Mouse (Mus musculus): ENCODE data around the gene Arhgap19. TPM values are rescaled to one million over a fixed set of nuclear protein-coding genes. Genes with fewer than 3 reads are reported as not detected.

Gene Arhgap19
- polyA plus RNA-seq, 1 experiment from 2014 or later = 4.8 TPM

DNA sequence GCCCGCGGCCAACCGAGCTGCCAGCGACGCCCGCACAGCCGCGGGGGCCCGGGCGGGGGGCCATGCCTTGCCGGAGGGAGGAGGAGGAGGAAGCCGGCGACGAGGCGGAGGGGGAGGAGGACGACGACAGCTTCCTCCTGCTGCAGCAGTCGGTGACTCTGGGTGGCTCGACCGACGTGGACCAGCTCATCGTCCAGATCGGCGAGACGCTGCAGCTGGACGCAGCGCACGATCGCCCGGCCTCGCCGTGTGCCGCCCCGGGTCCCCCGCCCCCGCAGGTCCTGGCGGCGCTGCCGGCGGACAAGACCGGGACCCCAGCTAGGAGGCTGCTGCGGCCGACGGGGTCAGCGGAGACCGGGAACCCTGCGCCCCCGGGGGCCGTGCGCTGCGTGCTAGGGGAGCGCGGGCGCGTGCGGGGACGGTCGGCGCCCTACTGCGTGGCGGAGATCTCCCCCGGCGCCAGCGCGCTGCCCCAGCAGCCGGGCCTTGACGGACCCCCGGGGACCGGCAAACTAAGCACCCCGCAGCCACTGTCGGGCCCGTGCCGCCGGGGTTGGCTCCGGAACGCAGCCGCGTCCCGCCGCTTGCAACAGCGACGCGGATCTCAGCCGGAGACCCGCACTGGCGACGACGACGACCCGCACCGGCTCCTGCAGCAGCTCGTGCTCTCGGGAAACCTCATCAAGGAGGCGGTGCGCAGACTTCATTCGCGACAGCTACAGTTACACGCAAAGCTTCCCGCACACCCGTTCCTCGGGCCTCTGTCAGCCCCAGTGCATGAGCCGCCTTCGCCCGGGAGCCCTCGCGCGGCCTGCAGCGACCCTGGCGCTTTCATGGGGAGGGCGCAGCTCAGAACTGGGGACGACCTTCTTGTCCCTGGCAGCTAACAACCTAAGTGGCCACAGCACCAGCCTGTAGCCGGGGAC, 28.5 kb upstream of the Arhgap19 start:
- peak; percentile 62 for ATAC-seq (ENCODE audit: low FRiP score)
- Histone ChIP-seq H3K27me3 (replicated peaks) (no peaks in the 10 kb centered on the region), H3K27ac (replicated peaks) (peak overlapping the region; percentile 95), H3K9me3 (replicated peaks) (no peaks in the 10 kb centered on the region), H3K4me2 (peak overlapping the region; percentile 90), H3K36me3 (no peaks in the 10 kb centered on the region), H3K4me1 (peaks cover 36% of the 10 kb centered on the region), H3K4me3 (replicated peaks) (peak overlapping the region; percentile 80), H3K9ac (replicated peaks) (peak overlapping the region; percentile 76)
- WGBS = under 1% methylated on average over 81 of the region's 112 CpGs

DNA sequence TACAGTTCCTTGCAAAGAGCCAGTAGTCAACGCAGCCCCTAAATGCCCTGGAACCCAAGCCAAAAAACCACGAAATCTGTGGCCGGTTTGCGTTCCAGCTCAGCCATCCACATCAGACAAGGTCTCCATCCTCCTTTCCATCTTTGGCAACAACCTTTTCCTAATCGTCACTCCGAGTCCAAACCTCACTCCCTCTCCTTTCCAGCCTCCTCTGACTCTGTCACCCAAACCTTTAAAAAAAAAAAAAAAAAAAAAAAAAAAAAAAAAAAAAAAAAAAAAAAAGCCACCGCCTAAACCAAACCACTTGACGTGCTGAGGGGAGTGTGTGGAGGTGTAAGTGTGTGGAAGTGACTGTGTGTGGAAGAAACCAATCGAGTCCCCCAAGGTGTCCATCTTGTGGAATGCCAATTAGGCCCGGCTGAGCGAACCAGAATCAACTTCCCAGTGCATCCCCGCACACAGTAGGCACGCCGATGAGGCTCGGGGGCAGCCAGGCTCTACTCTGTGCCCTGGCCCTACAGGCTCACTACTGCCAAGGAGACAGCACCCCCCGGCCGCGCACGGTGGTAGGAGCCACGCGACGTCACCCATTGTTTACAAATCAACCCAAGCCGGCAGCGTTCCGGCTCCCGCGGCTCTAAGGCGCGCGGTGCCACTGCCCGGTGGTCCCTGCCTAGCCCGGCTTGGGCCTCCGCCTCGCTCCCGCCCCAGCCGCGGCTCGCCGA, 27.7 kb upstream of the Arhgap19 start, which contains the start of gene Frat1:
TSS of gene Frat1 (plus strand) at position 590 of the 725 bp plus-strand sequence.
- Histone ChIP-seq H3K9me3 (replicated peaks) (no peaks in the 10 kb centered on the region), H3K27me3 (replicated peaks) (no peaks in the 10 kb centered on the region), H3K27ac (replicated peaks) (peak within 1 kb of the TSS; percentile 95), H3K9ac (replicated peaks) (peak within 1 kb of the TSS; percentile 76), H3K36me3 (no peaks in the 10 kb centered on the region), H3K4me3 (replicated peaks) (peak within 1 kb of the TSS; percentile 80), H3K4me1 (peaks cover 31% of the 10 kb centered on the region), H3K4me2 (peak within 1 kb of the TSS; percentile 90)
- WGBS = under 1% methylated on average over 36 of the region's 39 CpGs
- ATAC-seq (ENCODE audit: low FRiP score) = peak; percentile 97

DNA sequence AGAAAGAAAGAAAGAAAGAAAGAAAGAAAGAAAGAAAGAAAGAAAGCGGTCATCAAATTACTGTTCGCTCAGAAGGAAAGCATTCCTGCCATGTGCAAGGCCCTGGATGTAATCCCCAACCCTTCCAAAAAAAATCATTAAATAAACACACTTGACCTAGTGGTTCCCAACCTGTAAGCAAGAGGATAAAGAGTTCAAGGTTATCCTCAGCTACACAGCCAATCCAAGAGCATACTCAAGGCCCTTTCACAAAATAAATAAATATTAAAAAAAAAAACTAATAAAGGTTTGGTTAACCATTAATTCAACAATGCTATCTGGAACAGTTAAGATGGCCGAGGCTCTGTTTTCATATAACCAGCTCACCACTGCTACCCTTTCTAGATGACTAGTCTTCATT, 27.1 kb upstream of the Arhgap19 start:
- H3K36me3 ChIP-seq = no peaks in the 10 kb centered on the region
- WGBS = 64% methylated on average over 3 of the region's 3 CpGs

DNA sequence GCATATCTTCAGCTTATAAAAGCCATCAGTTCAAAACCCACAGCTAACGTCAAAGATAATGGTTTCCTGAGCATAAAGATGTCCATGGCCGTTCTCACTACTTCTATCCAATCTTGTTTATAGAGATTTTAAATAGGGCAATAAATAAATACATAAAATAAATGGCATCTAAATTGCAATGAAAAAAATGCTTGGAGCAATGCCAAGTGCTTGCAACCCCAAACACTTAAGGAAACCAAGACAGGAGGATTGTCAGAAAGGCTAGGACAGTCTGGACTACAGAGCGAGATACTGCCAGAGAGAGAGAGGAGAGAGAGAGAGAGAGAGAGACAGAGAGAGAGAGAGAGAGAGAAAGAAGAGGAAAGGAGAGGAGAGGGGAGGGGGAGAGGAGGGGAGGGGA, 24.7 kb upstream of the Arhgap19 start:
- no peak for ATAC-seq (ENCODE audit: low FRiP score)
- no peak overlapping the region for H3K4me2 ChIP-seq
- no peak overlapping the region for H3K9ac ChIP-seq (replicated peaks)
- 56% methylated on average over 3 of the region's 3 CpGs for WGBS
- no peaks in the 10 kb centered on the region for H3K9me3 ChIP-seq (replicated peaks)
- H3K4me1 ChIP-seq = peaks cover 8% of the 10 kb centered on the region
- H3K4me3 ChIP-seq (replicated peaks) = no peak overlapping the region
- H3K27ac ChIP-seq (replicated peaks) = no peak overlapping the region
- no peaks in the 10 kb centered on the region for H3K27me3 ChIP-seq (replicated peaks)
- no peaks in the 10 kb centered on the region for H3K36me3 ChIP-seq

More for the DNA sequence above, 27.1 kb upstream of the Arhgap19 start:
- H3K27ac ChIP-seq (replicated peaks) = peak overlapping the region; percentile 95
- no peaks in the 10 kb centered on the region for H3K9me3 ChIP-seq (replicated peaks)
- no peak for ATAC-seq (ENCODE audit: low FRiP score)
- H3K4me1 ChIP-seq = peaks cover 31% of the 10 kb centered on the region
- peak overlapping the region; percentile 76 for H3K9ac ChIP-seq (replicated peaks)
- peak overlapping the region; percentile 90 for H3K4me2 ChIP-seq
- peak overlapping the region; percentile 80 for H3K4me3 ChIP-seq (replicated peaks)
- no peaks in the 10 kb centered on the region for H3K27me3 ChIP-seq (replicated peaks)

DNA sequence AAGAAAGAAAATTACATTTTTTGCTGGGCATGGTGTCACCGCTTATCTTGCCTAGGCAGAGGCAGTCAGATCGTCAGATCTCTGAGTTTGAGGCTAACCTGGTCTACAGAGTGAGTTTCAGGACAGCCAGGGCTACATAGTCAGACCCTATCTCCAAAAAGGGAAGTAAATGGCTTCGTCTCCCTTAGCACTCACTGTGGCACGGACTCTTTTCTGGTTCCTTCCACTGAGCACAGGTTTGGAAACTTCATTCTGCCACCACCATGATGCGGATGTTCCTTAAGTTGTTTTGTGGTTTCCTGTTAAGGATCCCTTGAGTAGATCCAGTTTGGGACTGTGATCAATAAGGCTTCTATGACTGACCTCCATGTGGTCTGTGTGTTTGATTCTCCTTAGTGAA, 23.1 kb upstream of the Arhgap19 start:
- Histone ChIP-seq H3K9ac (replicated peaks) (no peak overlapping the region), H3K4me2 (no peak overlapping the region), H3K4me1 (no peaks in the 10 kb centered on the region), H3K27ac (replicated peaks) (no peak overlapping the region), H3K27me3 (replicated peaks) (no peaks in the 10 kb centered on the region), H3K36me3 (no peaks in the 10 kb centered on the region), H3K9me3 (replicated peaks) (no peaks in the 10 kb centered on the region), H3K4me3 (replicated peaks) (no peak overlapping the region)
- no peak for ATAC-seq (ENCODE audit: low FRiP score)
- WGBS = 92% methylated on average over 5 of the region's 5 CpGs

DNA sequence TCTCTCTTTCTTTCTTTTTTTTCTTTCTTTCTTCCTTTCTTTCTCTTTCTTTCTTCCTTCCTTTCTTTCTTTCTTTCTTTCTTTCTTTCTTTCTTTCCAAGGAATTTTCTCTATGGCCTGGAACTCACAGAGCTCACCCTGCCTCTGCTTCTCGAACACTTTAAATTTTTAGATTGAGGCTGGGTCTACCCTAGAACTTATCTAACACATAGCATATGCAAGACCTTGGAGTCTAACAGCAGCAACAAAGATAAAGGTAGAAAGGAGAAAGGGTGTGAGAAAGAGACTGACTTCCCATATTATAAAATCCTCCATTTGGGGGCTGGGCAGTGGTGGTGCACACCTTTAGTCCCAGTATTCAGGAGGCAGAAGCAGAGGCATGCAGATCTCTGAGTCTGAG, 20.7 kb upstream of the Arhgap19 start:
- no peaks in the 10 kb centered on the region for H3K9me3 ChIP-seq (replicated peaks)
- no peak overlapping the region for H3K4me2 ChIP-seq
- H3K27ac ChIP-seq (replicated peaks) = no peak overlapping the region
- no peak overlapping the region for H3K9ac ChIP-seq (replicated peaks)
- no peaks in the 10 kb centered on the region for H3K27me3 ChIP-seq (replicated peaks)
- no peaks in the 10 kb centered on the region for H3K36me3 ChIP-seq
- no peaks in the 10 kb centered on the region for H3K4me1 ChIP-seq
- WGBS = 95% methylated on average over 1 of the region's 1 CpGs
- no peak for ATAC-seq (ENCODE audit: low FRiP score)
- H3K4me3 ChIP-seq (replicated peaks) = no peak overlapping the region

DNA sequence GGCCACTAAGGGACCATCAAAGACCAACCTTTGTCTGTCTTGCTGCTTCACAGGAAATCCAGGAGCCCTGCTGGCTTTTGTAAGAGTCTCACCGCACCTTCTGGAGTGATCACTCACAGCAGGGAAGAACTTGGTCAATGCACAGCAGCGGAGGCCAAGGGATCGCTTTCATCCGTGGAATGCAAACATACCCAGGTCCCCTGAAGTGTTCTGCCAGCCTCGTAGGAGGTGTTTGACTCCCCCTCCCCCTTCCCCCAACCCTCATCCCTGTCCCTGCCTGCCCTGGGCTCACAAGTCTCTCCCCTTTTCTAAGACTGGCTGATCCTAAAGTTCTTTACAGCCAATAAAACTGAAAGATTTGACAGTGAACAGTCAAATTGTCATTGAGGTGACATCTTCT, 19.6 kb upstream of the Arhgap19 start:
- H3K9ac ChIP-seq (replicated peaks) = no peak overlapping the region
- 6% methylated on average over 5 of the region's 5 CpGs for WGBS
- H3K36me3 ChIP-seq = no peaks in the 10 kb centered on the region
- ATAC-seq (ENCODE audit: low FRiP score) = no peak
- H3K4me3 ChIP-seq (replicated peaks) = no peak overlapping the region
- no peaks in the 10 kb centered on the region for H3K9me3 ChIP-seq (replicated peaks)
- no peak overlapping the region for H3K27ac ChIP-seq (replicated peaks)
- H3K4me1 ChIP-seq = no peaks in the 10 kb centered on the region
- no peaks in the 10 kb centered on the region for H3K27me3 ChIP-seq (replicated peaks)
- no peak overlapping the region for H3K4me2 ChIP-seq

DNA sequence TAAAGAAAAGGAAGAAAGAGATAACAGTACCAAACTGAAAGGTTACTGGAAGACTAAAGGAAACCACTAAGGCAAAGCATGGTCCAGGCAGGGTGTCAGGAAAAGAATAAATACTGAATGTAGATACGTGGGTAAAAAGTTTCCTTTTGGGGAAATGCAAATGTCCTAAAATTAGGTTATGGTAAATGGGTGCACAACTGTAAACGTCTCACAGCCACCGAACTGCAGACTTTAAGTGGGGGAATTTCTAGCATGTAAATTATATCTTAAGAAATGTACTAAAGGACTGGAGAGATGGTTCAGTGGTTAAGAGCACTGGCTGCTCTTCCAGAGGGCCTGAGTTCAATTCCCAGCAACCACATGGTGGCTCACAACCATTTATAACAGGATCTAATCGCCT, 16.9 kb upstream of the Arhgap19 start:
- Histone ChIP-seq H3K9me3 (replicated peaks) (no peaks in the 10 kb centered on the region), H3K4me3 (replicated peaks) (no peak overlapping the region), H3K4me1 (no peaks in the 10 kb centered on the region), H3K9ac (replicated peaks) (no peak overlapping the region), H3K27ac (replicated peaks) (no peak overlapping the region), H3K27me3 (replicated peaks) (no peaks in the 10 kb centered on the region), H3K4me2 (no peak overlapping the region), H3K36me3 (no peaks in the 10 kb centered on the region)
- WGBS = 87% methylated on average over 4 of the region's 4 CpGs
- no peak for ATAC-seq (ENCODE audit: low FRiP score)

DNA sequence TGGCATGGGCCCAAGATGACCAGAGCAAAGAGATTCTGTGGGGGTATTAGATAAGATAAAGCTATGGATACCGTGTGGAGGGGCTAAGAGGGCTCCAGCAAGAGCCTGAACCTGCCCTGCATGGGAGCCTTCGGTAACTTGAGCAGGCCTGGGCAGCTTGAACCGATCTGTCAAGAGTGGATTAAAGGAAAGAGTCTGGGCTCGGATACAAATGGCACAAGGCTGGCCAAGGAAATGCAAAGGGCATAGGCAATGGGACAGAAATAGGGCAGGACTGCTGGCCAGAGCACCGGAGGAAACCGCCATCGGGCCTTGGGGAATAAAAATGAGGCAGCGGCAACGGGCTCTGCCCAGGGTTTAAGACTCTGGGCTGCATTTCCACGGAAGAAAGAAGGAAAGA, 15.5 kb upstream of the Arhgap19 start:
- Histone ChIP-seq H3K9me3 (replicated peaks) (no peaks in the 10 kb centered on the region), H3K36me3 (no peaks in the 10 kb centered on the region), H3K4me1 (no peaks in the 10 kb centered on the region), H3K27ac (replicated peaks) (no peak overlapping the region), H3K9ac (replicated peaks) (no peak overlapping the region), H3K27me3 (replicated peaks) (no peaks in the 10 kb centered on the region), H3K4me3 (replicated peaks) (no peak overlapping the region), H3K4me2 (no peak overlapping the region)
- WGBS = 65% methylated on average over 10 of the region's 10 CpGs
- no peak for ATAC-seq (ENCODE audit: low FRiP score)

DNA sequence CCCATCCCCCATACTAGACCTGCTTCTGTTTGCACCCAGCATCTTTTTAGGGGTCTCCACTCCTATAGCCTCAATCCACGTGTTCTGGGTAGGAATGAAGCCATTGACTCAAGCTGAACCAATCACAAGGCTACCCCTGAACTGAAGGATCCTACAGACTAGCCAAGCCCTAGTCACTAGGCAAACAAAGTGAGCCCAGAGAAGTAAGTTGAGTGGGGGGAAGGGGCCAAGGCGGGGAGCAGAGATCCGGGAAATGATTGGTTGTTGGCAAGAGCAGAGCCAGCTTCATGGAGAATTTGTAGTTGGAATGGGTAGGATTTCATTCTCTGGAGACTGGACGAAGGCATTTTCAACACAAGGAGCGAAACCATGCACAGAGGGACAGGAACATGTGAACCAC, 15.1 kb upstream of the Arhgap19 start:
- Histone ChIP-seq H3K4me3 (replicated peaks) (no peak overlapping the region), H3K4me2 (no peak overlapping the region), H3K27ac (replicated peaks) (no peak overlapping the region), H3K4me1 (no peaks in the 10 kb centered on the region), H3K9ac (replicated peaks) (no peak overlapping the region), H3K9me3 (replicated peaks) (no peaks in the 10 kb centered on the region), H3K27me3 (replicated peaks) (no peaks in the 10 kb centered on the region), H3K36me3 (no peaks in the 10 kb centered on the region)
- ATAC-seq (ENCODE audit: low FRiP score) = no peak
- 72% methylated on average over 5 of the region's 5 CpGs for WGBS

DNA sequence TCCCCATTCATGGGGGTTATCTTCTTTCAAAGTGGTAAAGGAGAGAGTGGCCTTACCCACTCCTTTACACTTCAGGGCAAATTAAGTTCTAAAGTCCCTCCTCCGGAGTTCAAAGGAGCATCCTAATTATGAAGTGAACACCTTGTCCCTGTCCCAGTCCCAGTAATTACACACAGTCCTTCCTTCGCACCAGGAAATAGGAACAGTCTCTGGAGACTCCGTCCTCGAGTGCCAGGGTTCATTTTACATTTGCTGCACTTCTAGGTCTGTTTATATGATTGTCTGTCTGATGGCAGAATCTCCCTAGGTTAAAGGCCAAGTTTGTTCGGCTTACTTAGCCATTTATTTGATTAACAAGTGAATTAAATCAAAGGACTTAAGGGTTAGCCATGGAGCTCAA, 14.6 kb upstream of the Arhgap19 start:
- Histone ChIP-seq H3K4me1 (no peaks in the 10 kb centered on the region), H3K9me3 (replicated peaks) (no peaks in the 10 kb centered on the region), H3K27me3 (replicated peaks) (no peaks in the 10 kb centered on the region), H3K36me3 (no peaks in the 10 kb centered on the region), H3K4me2 (no peak overlapping the region), H3K4me3 (replicated peaks) (no peak overlapping the region), H3K9ac (replicated peaks) (no peak overlapping the region), H3K27ac (replicated peaks) (no peak overlapping the region)
- no peak for ATAC-seq (ENCODE audit: low FRiP score)
- WGBS = 80% methylated on average over 5 of the region's 5 CpGs

DNA sequence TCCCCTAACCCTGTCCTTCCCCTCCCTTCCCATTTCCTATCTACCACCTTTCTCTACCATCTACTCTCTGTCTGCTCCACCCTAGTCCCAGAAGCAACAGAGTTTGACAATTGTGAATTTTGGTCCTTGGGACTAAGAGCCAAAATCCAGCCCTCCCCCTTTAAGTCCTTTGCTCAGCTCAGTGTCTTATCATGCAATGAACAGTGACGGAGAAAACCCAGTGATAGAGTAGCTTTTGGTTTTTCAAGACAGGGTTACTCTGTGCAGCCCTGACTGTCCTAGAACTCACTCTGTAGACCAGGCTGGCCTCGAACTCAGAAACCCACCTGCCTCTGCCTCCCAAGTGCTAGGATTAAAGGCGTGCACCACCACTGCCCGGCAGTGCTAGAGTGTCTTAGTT, 11.5 kb upstream of the Arhgap19 start:
- no peaks in the 10 kb centered on the region for H3K27me3 ChIP-seq (replicated peaks)
- H3K4me2 ChIP-seq = no peak overlapping the region
- H3K27ac ChIP-seq (replicated peaks) = no peak overlapping the region
- H3K4me1 ChIP-seq = no peaks in the 10 kb centered on the region
- 95% methylated on average over 4 of the region's 4 CpGs for WGBS
- H3K36me3 ChIP-seq = no peaks in the 10 kb centered on the region
- H3K4me3 ChIP-seq (replicated peaks) = no peak overlapping the region
- H3K9me3 ChIP-seq (replicated peaks) = no peaks in the 10 kb centered on the region
- ATAC-seq (ENCODE audit: low FRiP score) = no peak
- H3K9ac ChIP-seq (replicated peaks) = no peak overlapping the region
